Mouse (Mus musculus): ENCODE measurements at regions not wholly inside any gene's neighbourhood (a gene's known extent, or its start where the extent isn't known, plus 50 kb on each side); places are given as distances from the start of the nearest gene placed in this dataset.

DNA sequence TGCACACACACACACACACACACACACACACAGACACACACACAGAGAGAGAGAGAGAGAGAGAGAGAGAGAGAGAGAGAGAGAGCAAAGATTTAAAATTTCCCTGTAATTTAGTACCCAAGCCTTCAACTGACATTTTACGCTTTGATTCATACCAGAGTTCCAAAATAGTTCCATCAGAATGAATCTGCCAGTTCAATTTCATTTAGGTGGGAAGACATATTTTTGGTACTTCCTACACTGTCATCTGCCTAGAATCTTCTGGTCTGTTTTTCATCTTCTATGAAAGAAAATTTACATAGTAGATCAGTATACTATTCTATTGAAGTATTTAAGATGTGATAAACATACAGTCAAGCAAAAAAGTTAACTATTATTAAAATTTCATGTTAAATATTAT, 1177.4 kb downstream of the Zpld1 start:
- Histone ChIP-seq H3K4me3 (ENCODE audit: insufficient read depth, low read length) (no peak overlapping the region), H3K4me1 (ENCODE audit: control insufficient read depth, insufficient read depth, low read length) (no peaks in the 10 kb centered on the region), H3K27ac (ENCODE audit: insufficient read depth, low read length) (peak overlapping the region; percentile 23; the same call in 1 of the 2 replicates)
- TF ChIP-seq POLR2A (IDR thresholded peaks at IDR 0.05; ENCODE audit: extremely low read depth, insufficient read depth, low read length) (no peak), CTCF (IDR thresholded peaks at IDR 0.05; ENCODE audit: extremely low read depth, insufficient read depth, low read length) (no peak)

- TF ChIP-seq CTCF (IDR thresholded peaks at IDR 0.05; ENCODE audit: extremely low read depth, insufficient read depth, low read length), result no peak
- no peak for TF ChIP-seq POLR2A (IDR thresholded peaks at IDR 0.05; ENCODE audit: extremely low read depth, insufficient read depth, low read length)
- Histone ChIP-seq H3K4me3 (ENCODE audit: insufficient read depth, low read length) (no peak overlapping the region), H3K27ac (ENCODE audit: insufficient read depth, low read length) (no peak overlapping the region), H3K4me1 (ENCODE audit: control insufficient read depth, insufficient read depth, low read length) (no peaks in the 10 kb centered on the region)
These were observed 1199.1 kb downstream of the Zpld1 start for GRCm38 (mm10) chr16:54098696-54099095.

DNA sequence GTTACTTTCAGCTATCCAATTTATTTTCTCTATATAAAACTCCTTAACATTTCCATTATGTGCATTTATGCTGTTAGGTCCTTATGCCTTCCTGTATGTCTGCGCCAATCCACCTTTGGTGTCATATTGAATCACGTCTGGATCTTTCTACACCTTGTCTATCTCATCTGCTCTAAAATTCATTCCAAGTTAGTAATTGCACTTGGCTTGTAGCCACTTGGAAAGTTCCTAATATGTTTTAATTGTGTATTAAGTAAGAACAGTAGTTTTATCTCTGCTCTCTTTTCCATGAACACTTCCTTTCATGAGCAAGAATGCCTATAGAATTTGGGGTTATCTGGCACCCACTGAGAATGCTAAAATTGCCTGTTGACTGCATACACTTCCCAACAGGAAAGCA, 1205.6 kb downstream of the Zpld1 start:
- Histone ChIP-seq H3K27ac (ENCODE audit: insufficient read depth, low read length) (no peak overlapping the region), H3K4me3 (ENCODE audit: insufficient read depth, low read length) (no peak overlapping the region), H3K4me1 (ENCODE audit: control insufficient read depth, insufficient read depth, low read length) (no peaks in the 10 kb centered on the region)
- TF ChIP-seq POLR2A (IDR thresholded peaks at IDR 0.05; ENCODE audit: extremely low read depth, insufficient read depth, low read length), result no peak
- TF ChIP-seq CTCF (IDR thresholded peaks at IDR 0.05; ENCODE audit: extremely low read depth, insufficient read depth, low read length), result no peak

DNA sequence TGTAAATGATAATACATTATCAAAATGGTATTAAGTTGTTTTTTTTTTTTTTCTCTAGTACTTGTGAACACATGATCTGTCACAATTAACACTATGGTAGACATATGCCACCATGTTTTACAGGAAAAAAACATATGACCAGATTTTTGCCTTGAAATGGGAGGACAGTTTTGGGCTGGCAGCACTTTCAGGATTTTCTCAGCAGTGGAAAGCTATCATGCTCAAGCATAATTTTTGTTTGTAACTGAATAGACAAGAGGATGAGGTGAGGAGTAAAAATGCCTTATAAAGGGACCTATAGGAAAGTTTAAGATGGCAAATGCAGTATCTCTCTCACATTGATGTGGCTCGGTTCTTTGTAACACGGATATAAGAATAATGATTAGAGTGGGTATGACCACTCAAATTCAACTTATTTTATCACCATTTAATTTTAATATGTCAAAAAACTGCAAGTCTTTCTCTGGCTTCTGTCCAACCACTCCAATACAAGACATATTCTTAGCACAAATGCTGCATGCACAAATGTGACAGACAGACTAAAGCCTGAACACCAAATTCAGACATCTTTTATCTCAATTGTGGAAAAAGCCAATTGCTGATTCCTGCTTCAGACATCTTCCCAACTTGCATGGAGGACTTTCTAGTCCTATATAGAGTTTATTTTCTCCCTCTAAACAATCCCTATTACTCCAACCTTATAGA, 1206.6 kb downstream of the Zpld1 start:
- TF ChIP-seq POLR2A (IDR thresholded peaks at IDR 0.05; ENCODE audit: extremely low read depth, insufficient read depth, low read length), result no peak
- no peak for TF ChIP-seq CTCF (IDR thresholded peaks at IDR 0.05; ENCODE audit: extremely low read depth, insufficient read depth, low read length)
- Histone ChIP-seq H3K27ac (ENCODE audit: insufficient read depth, low read length) (no peak overlapping the region), H3K4me3 (ENCODE audit: insufficient read depth, low read length) (no peak overlapping the region), H3K4me1 (ENCODE audit: control insufficient read depth, insufficient read depth, low read length) (no peaks in the 10 kb centered on the region)

DNA sequence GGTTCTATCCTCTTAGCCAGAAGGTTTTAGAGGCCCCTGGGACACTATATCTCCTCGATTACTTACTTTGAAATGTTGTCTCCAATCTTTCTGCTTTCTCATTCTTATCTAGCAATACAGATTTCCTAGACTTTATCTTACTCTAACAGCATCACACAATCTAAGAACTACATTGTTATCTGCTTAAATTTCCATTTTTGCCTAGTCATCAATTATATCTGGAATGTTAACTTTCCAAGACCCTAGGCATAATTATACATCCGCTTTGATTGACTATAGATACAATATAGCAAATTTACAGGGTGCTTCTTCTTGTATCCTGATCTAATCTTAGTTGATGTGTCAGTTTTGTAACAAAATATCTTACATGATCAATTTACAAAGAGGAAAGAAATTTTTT, 1217.3 kb downstream of the Zpld1 start:
- TF ChIP-seq CTCF (IDR thresholded peaks at IDR 0.05; ENCODE audit: extremely low read depth, insufficient read depth, low read length) (no peak), POLR2A (IDR thresholded peaks at IDR 0.05; ENCODE audit: extremely low read depth, insufficient read depth, low read length) (no peak)
- Histone ChIP-seq H3K4me1 (ENCODE audit: control insufficient read depth, insufficient read depth, low read length) (no peaks in the 10 kb centered on the region), H3K27ac (ENCODE audit: insufficient read depth, low read length) (no peak overlapping the region), H3K4me3 (ENCODE audit: insufficient read depth, low read length) (no peak overlapping the region)

DNA sequence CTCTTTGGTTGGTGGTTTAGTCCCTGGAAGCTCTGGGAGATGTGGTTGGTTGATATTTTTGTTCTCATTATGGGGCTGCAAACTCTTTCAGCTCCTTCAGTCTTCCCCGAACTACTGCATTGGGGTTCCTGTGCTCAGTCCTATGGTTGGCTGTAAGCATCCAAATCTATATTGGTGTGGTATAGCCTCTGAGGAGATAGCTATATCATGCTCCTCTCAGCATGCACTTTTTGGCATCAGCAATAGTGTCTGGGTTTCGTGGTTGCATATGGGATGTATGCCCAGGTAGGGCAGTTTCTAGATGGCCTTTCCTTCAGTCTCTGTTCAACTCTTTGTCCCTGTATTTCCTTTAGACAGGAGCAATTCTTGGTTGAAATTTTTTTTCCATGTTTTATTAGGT, 1250.0 kb downstream of the Zpld1 start:
- H3K4me1 ChIP-seq (ENCODE audit: control insufficient read depth, insufficient read depth, low read length), result no peaks in the 10 kb centered on the region
- TF ChIP-seq CTCF (IDR thresholded peaks at IDR 0.05; ENCODE audit: extremely low read depth, insufficient read depth, low read length) (no peak), POLR2A (IDR thresholded peaks at IDR 0.05; ENCODE audit: extremely low read depth, insufficient read depth, low read length) (no peak)
- no peak overlapping the region for H3K4me3 ChIP-seq (ENCODE audit: insufficient read depth, low read length)
- H3K27ac ChIP-seq (ENCODE audit: insufficient read depth, low read length), result no peak overlapping the region

DNA sequence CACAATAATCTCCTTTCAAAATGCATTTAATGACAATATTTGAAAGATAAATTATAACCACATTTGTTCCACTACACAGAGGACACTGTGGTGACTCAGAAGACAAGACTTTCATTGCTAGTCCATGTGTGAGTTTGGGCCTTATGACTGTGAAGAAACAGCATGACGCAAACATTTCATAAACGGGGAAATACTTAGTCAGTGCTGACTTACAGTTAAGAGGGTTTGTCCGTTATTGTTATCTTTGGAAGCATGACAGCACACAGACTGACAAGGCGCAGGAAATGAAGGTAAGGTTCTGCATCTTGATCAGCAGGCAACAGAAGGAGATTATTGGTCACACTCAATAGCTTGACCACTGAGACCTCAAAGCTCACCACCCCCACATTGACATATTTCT, 1255.8 kb downstream of the Zpld1 start:
- Histone ChIP-seq H3K4me1 (ENCODE audit: control insufficient read depth, insufficient read depth, low read length) (no peaks in the 10 kb centered on the region), H3K27ac (ENCODE audit: insufficient read depth, low read length) (no peak overlapping the region), H3K4me3 (ENCODE audit: insufficient read depth, low read length) (no peak overlapping the region)
- TF ChIP-seq CTCF (IDR thresholded peaks at IDR 0.05; ENCODE audit: extremely low read depth, insufficient read depth, low read length) (no peak), POLR2A (IDR thresholded peaks at IDR 0.05; ENCODE audit: extremely low read depth, insufficient read depth, low read length) (no peak)

- no peak for TF ChIP-seq POLR2A (IDR thresholded peaks at IDR 0.05; ENCODE audit: extremely low read depth, insufficient read depth, low read length)
- no peak for TF ChIP-seq CTCF (IDR thresholded peaks at IDR 0.05; ENCODE audit: extremely low read depth, insufficient read depth, low read length)
- no peaks in the 10 kb centered on the region for H3K4me1 ChIP-seq (ENCODE audit: control insufficient read depth, insufficient read depth, low read length)
- H3K27ac ChIP-seq (ENCODE audit: insufficient read depth, low read length), result no peak overlapping the region
- no peak overlapping the region for H3K4me3 ChIP-seq (ENCODE audit: insufficient read depth, low read length)
These were observed 1281.5 kb downstream of the Zpld1 start for GRCm38 (mm10) chr16:54016319-54016718.

- no peak for TF ChIP-seq CTCF (IDR thresholded peaks at IDR 0.05; ENCODE audit: extremely low read depth, insufficient read depth, low read length)
- TF ChIP-seq POLR2A (IDR thresholded peaks at IDR 0.05; ENCODE audit: extremely low read depth, insufficient read depth, low read length), result no peak
- Histone ChIP-seq H3K4me3 (ENCODE audit: insufficient read depth, low read length) (no peak overlapping the region), H3K27ac (ENCODE audit: insufficient read depth, low read length) (no peak overlapping the region), H3K4me1 (ENCODE audit: control insufficient read depth, insufficient read depth, low read length) (no peaks in the 10 kb centered on the region)
These were observed 1324.1 kb downstream of the Zpld1 start for GRCm38 (mm10) chr16:53973711-53974110.

GRCm38 (mm10) chr16:53956646-53957045, 1341.1 kb downstream of the Zpld1 start:
- no peak overlapping the region for H3K27ac ChIP-seq (ENCODE audit: insufficient read depth, low read length)
- no peak overlapping the region for H3K4me3 ChIP-seq (ENCODE audit: insufficient read depth, low read length)
- no peaks in the 10 kb centered on the region for H3K4me1 ChIP-seq (ENCODE audit: control insufficient read depth, insufficient read depth, low read length)
- TF ChIP-seq POLR2A (IDR thresholded peaks at IDR 0.05; ENCODE audit: extremely low read depth, insufficient read depth, low read length) (no peak), CTCF (IDR thresholded peaks at IDR 0.05; ENCODE audit: extremely low read depth, insufficient read depth, low read length) (no peak)
